Mouse (Mus musculus) liver, postnatal 0 days (tissue): ENCODE measurements around the gene Hrh3. TPM values are rescaled to one million over a fixed set of nuclear protein-coding genes. Genes with fewer than 3 reads are reported as not detected.
A peak's percentile ranks its signal among the peaks of the same experiment; 100 is the strongest.

Experiments
- ATAC-seq: fragments of 200-750 bp; cut with Nextera tagmentation; 2 replicates; pipeline ENCODE4 v1.8.0; 2017; ENCODE audit warnings: mild to moderate bottlenecking, moderate library complexity
- DNase-seq: peaks from one replicate; pipeline ENCODE4 v3.0.0-alpha.2; 2016
- H3K27ac ChIP-seq: fragments of 300-500 bp; sonication (generic); 2 replicates; pipeline ENCODE4 v1.5.1; 2014; ENCODE audit warnings: antibody characterized with exemption, moderate library complexity, mild to moderate bottlenecking, low read depth
- H3K27me3 ChIP-seq: fragments of 300-500 bp; sonication (generic); 2 replicates; pipeline ENCODE4 v1.6.1; 2014; ENCODE audit warnings: low read length, control low read depth, mixed read lengths; ENCODE audit not compliant: insufficient read depth
- H3K36me3 ChIP-seq: fragments of 300-500 bp; sonication (generic); replicated peaks from 2 replicates; pipeline ENCODE4 v1.6.1; 2014; ENCODE audit warnings: mild to moderate bottlenecking, control low read depth, low read length, moderate library complexity, mixed read lengths; ENCODE audit not compliant: insufficient read depth
- H3K4me1 ChIP-seq: fragments of 300-500 bp; sonication (generic); 2 replicates; pipeline ENCODE4 v1.6.1; 2014; ENCODE audit warnings: antibody characterized with exemption, mild to moderate bottlenecking, control low read depth; ENCODE audit not compliant: insufficient read depth
- H3K4me2 ChIP-seq: fragments of 300-500 bp; sonication (generic); 2 replicates; pipeline ENCODE4 v1.6.1; 2014; ENCODE audit warnings: low read depth, mild to moderate bottlenecking, low read length, moderate library complexity, mixed read lengths
- H3K4me3 ChIP-seq: fragments of 300-500 bp; sonication (generic); 2 replicates; pipeline ENCODE4 v1.5.1; 2014; ENCODE audit warnings: low read depth, low read length
- H3K9ac ChIP-seq: fragments of 300-500 bp; sonication (generic); replicated peaks from 2 replicates; pipeline ENCODE4 v1.6.1; 2014; ENCODE audit warnings: mild to moderate bottlenecking, moderate library complexity
- H3K9me3 ChIP-seq: fragments of 300-500 bp; sonication (generic); 2 replicates; pipeline ENCODE4 v1.6.1; 2016; ENCODE audit warnings: mild to moderate bottlenecking, control low read depth, low read length, mixed read lengths
- CTCF ChIP-seq: sonication (generic); IDR thresholded peaks from 2 replicates; pipeline ENCODE4 v1.5.1; 2016; ENCODE audit warnings: antibody characterized with exemption, low read depth
- EP300 ChIP-seq: IDR thresholded peaks from 2 replicates; pipeline ENCODE4 v1.6.1; 2016; ENCODE audit warnings: antibody characterized with exemption, low read depth, mild to moderate bottlenecking
- WGBS: fragments of 180-500 bp; shearing (Covaris S2); extraction: QIAGEN DNeasy Blood & Tissue Kit; methylation state at CpG from one replicate; pipeline ENCODE4 v1.1.7; 2014; ENCODE audit not compliant: insufficient replicate concordance; 5-methylcytosine and 5-hydroxymethylcytosine counted together
- polyA plus RNA-seq: library from polyadenylated mRNA; unstranded; fragments of >200 nt; fragmentation: Nextera tagmentation; extraction: Ambion mirVana; gene quantifications from 2 replicates; pipeline ENCODE4 v1.2.1, GENCODE M21; 2015

The Hrh3 gene
- polyA plus RNA-seq, 1 experiment from 2014 or later = not detected

DNA sequence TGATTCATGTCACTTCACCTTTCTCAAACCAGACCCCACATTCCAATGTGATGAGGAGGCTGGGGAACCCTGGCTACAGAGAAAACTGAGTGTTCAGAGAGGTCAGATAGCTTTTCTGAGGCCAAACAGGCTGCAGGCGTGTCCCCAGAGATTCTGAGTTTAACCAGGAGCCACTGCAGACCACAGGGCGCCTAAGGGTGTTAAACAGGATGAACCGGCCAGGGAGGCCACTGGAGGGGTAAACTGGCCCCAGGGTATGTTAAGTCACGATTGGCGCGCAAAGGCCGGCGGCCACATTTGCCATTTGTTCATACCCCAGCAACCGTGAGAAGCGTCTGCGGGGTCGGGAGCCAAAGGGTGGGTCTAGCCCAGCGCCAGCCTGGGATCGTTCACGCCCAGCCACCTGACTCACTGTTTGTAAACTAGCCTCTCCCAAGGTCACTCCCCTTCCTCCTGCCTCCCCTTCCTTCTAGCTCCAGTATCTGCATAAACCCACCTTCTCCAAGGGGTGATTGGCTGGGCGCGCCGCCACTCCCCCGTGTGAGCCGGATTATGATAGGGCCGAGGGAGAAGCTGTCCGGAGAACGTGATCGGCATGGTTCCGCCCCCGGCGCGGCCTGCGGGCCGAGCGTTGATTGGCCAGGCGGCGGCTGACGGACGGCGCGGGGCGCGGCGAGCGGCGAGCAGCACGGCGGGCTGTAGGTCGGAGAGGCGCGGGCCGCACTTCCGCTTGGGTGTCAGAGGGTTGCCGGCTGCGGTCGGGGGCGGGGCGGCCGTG, 14.6 kb upstream of the Hrh3 start, which contains the start of gene Osbpl2:
Osbpl2 (plus strand) TSS at position 646 of the 778 bp plus-strand sequence.
- H3K4me1 ChIP-seq = peaks cover 30% of the 10 kb centered on the region
- TF ChIP-seq EP300 (no peak), CTCF (no peak)
- peak within 1 kb of the TSS; percentile 85 for H3K4me3 ChIP-seq
- ATAC-seq (peak; percentile 98), DNase-seq (peak; percentile 99)
- under 1% methylated on average over 55 of the region's 55 CpGs for WGBS
- H3K4me2 ChIP-seq = peak within 1 kb of the TSS; percentile 92
- H3K27ac ChIP-seq = peak within 1 kb of the TSS; percentile 79
- no peaks in the 10 kb centered on the region for H3K9me3 ChIP-seq
- no peaks in the 10 kb centered on the region for H3K36me3 ChIP-seq
- peak within 1 kb of the TSS; percentile 86 for H3K9ac ChIP-seq
- no peaks in the 10 kb centered on the region for H3K27me3 ChIP-seq

DNA sequence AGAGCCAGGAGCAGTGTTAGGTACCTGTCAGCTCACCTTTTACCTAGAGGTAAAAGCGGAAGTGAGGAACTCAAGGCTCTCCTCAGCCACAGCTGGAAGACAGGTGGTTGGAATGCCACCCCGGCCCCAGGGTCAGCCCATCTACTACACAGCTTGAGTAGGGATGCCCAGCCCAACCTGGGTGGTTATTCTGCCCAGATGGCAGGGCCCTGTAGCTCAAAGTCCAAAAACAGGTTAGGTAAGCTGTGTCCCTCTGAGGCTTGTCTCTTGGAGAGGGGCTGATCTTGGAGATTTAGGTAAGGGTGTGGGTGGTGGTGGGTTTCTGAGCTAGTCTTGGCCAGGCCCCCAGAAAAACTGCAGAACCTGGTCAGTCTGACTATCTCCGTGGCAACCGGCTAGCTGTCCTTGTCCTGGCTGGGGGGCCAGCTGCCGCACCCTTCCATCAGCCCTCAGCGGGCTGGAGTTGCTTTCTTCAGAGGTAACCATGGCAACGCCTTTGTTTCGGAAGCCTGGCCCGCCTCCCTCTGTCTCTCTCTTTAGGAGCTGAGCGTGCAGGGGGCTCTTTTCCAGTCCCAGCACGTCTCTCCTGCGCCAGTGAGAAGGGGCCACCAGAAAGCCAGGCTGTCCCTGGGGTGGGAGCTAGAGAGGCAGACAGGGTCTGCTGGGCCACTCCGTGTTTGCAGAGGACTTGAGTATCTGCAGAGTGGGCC, 13.4 kb upstream of the Hrh3 start:
- ATAC-seq (no peak), DNase-seq (no peak)
- peaks cover 30% of the 10 kb centered on the region for H3K4me1 ChIP-seq
- 14% methylated on average over 13 of the region's 13 CpGs for WGBS
- no peak overlapping the region for H3K27ac ChIP-seq
- no peaks in the 10 kb centered on the region for H3K9me3 ChIP-seq
- TF ChIP-seq EP300 = no peak
- peak overlapping the region; percentile 92; the same call in 1 of the 2 replicates for H3K4me2 ChIP-seq
- no peaks in the 10 kb centered on the region for H3K27me3 ChIP-seq
- H3K36me3 ChIP-seq = no peaks in the 10 kb centered on the region
- H3K9ac ChIP-seq = no peak overlapping the region
- no peak overlapping the region for H3K4me3 ChIP-seq

DNA sequence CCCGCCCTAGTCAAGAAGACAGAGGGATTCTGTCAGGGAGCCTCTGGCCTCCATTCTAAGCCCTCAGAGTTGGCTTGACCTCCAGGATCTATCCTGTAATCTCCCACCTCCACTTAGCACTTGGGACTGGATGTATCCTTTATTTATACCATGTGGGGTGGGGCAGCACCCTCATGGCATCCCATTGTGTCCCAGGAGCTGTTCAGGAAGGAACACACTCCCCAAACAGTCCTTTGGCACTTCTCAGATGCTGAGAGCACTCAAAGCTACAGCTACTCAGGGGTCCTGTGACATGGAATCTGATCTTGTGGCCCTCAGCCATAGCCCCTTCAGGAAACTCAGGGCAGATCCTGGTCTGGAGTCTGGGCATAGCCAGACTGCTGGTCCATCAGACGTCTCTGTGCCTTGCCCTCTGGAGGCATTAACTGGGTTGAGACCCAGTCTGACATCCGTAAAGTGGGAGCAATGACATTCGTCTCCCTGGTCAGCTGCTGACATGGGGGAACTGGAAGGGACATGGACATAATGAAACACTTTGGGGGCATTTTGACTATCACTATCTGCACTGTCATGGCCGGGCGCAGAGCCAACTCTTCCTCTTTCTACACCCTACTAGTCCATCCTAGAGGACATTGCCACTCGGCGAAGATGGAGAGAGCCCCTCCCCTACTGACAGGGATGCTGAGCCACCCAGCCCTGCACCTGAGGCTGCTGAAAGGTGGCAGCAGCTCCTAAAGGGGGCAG, 12.6 kb upstream of the Hrh3 start:
- H3K9me3 ChIP-seq = no peaks in the 10 kb centered on the region
- H3K4me3 ChIP-seq = no peak overlapping the region
- H3K4me1 ChIP-seq = peaks cover 30% of the 10 kb centered on the region
- TF ChIP-seq CTCF (no peak), EP300 (no peak)
- 61% methylated on average over 8 of the region's 8 CpGs for WGBS
- H3K4me2 ChIP-seq = no peak overlapping the region
- no peak for ATAC-seq
- H3K27ac ChIP-seq = no peak overlapping the region
- no peak for DNase-seq
- H3K36me3 ChIP-seq = no peaks in the 10 kb centered on the region
- H3K9ac ChIP-seq = no peak overlapping the region
- no peaks in the 10 kb centered on the region for H3K27me3 ChIP-seq

DNA sequence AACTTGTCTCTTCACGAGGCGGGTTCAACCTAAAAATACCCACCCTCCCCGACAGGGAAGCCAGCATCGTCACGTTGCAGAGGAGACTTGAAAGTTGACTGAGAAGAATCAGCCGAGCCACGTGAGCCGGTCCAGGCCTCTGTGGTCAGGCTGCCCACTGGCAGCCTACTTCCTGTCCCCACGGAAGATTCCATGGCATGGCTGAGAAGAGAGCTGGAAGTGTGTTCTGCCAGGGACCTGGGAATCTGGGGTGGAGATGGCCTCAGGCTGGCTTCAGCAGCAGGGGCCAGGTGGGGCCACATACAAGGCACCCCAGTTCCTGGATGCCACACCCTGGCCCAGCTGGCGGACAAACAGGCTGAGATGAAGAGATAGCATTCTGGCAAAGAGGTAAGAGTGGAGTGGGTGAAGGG, 11.8 kb upstream of the Hrh3 start:
- TF ChIP-seq CTCF (no peak), EP300 (no peak)
- DNase-seq = no peak
- H3K27me3 ChIP-seq = no peaks in the 10 kb centered on the region

GRCm38 (mm10) chr2:180115279-180115678, 11.0 kb upstream of the Hrh3 start:
- no peak overlapping the region for H3K4me3 ChIP-seq
- H3K4me2 ChIP-seq = no peak overlapping the region
- no peaks in the 10 kb centered on the region for H3K27me3 ChIP-seq
- DNase-seq (no peak), ATAC-seq (no peak)
- no peak for TF ChIP-seq CTCF
- TF ChIP-seq EP300 = no peak
- H3K4me1 ChIP-seq = peaks cover 24% of the 10 kb centered on the region
- 43% methylated on average over 6 of the region's 6 CpGs for WGBS
- no peaks in the 10 kb centered on the region for H3K36me3 ChIP-seq
- no peak overlapping the region for H3K9ac ChIP-seq
- no peak overlapping the region for H3K27ac ChIP-seq
- H3K9me3 ChIP-seq = no peaks in the 10 kb centered on the region

More for the DNA sequence above, 11.8 kb upstream of the Hrh3 start:
- peaks cover 30% of the 10 kb centered on the region for H3K4me1 ChIP-seq
- H3K4me2 ChIP-seq = no peak overlapping the region
- ATAC-seq = no peak
- no peak overlapping the region for H3K4me3 ChIP-seq
- H3K9me3 ChIP-seq = no peaks in the 10 kb centered on the region
- H3K9ac ChIP-seq = no peak overlapping the region
- no peaks in the 10 kb centered on the region for H3K36me3 ChIP-seq
- 40% methylated on average over 10 of the region's 10 CpGs for WGBS
- H3K27ac ChIP-seq = no peak overlapping the region
